Mouse (Mus musculus): Measurements from ENCODE around the gene Zmynd8. TPM values are rescaled to one million over a fixed set of nuclear protein-coding genes. Genes with fewer than 3 reads are reported as not detected.

Gene Zmynd8
- total RNA-seq, 2 experiments from 2014 or later, result 182 to 188 TPM

DNA sequence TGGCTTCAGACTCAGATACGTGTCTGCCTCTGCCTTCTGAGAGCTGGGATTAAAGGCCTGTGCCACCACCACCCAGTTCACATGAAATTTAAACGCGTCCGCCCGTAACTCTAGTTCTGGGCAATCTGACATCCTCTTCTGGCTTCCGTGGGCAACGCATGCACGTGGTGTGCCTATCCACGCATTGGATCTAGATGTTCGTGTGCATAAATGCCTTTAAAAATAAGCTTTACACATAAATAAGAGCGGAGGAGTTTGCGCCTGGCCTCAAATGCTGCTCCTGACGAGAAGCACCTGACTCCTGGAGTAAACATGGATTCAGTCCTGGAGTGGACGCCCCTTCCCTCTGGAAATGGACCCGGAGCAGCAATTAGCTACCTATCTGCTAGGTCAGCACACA, 76.3 kb downstream of the Zmynd8 start:
- Histone ChIP-seq H3K27ac (peak overlapping the region; percentile 88; the same call in 1 of the 2 replicates), H3K4me3 (no peak overlapping the region)
- no peak for TF ChIP-seq CTCF (IDR thresholded peaks at IDR 0.05)
- DNase-seq (ENCODE audit: extremely low spot score in 1 of 2, low spot score in 2 of 2), result no peak
- intact Hi-C loops (cut with DNase I), result no loop called here

DNA sequence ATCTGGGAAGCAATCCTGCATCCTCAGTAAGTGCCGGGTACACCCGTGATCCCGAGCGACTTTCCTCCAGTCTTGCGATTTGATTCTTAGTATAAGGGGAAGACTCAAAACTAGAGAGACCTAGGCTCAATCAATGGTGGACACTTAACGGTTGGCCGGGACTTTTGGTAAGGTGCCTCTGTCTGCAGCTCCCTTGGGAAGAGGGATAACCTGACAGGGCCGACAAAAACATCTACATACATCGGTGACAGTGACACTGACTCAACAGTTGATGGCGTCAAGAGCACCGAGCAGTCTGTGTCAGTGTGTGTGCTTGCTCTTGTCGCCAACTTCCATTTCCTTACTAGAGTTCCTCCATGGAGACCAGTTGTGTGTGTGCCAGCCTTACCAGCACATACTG, 77.1 kb downstream of the Zmynd8 start:
- no peak for DNase-seq (ENCODE audit: extremely low spot score in 1 of 2, low spot score in 2 of 2)
- Histone ChIP-seq H3K27ac (peak overlapping the region; percentile 88; the same call in 1 of the 2 replicates), H3K4me3 (no peak overlapping the region)
- intact Hi-C loops (cut with DNase I), result no loop called here
- no peak for TF ChIP-seq CTCF (IDR thresholded peaks at IDR 0.05)

DNA sequence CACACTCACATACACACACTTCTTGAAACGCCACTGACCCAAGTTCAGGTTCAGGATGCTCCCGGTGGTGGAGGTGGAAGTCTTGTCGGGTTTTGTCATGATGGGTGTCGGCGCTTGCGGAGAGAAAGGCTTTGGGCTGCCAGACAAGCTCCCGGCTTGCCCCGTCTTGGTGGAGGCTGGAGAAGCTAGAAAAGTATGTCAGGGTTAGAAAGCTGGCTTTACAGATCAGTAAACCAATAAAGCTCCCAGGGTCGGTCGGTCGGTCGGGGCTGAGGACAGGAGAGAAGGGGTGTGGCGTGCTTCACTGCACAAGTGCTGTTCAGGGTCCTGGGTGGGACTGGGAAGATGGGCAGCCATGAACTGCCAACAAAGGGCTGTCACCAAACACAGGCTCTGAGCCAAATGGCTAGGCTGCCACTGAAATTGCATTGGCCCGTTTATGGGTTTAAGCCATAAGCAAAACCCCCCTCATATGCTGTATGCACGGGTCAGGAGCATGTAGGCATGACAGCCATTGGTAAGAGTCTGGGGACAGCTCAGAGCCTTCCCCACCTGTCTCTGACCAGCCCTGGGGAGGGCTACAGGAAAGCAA, 78.2 kb downstream of the Zmynd8 start:
- no peak for TF ChIP-seq CTCF (IDR thresholded peaks at IDR 0.05)
- intact Hi-C loops (cut with DNase I), result no loop called here
- no peak for DNase-seq (ENCODE audit: extremely low spot score in 1 of 2, low spot score in 2 of 2)
- Histone ChIP-seq H3K4me3 (no peak overlapping the region), H3K27ac (peak overlapping the region; percentile 88)

DNA sequence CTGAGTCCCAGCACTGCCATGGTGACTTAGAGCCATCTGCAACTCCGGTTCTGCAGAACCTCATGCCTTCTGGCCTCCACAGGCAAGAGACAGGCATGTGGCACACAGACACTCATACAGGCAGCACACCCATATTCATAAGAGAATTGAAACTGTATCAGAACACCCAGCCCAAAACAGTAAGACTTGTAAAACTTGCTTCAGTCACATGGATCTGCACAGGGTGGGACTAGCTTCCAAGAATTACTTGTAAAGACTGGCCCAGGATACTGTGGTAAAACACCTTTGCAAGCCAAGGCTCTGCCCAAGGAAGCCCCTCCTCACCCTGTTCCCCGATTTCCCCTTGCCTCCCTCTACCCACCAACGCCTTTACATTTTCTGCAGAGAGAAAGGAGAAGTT, 78.7 kb downstream of the Zmynd8 start:
- H3K27ac ChIP-seq, result peak overlapping the region; percentile 88
- DNase-seq (ENCODE audit: extremely low spot score in 1 of 2, low spot score in 2 of 2), result no peak
- TF ChIP-seq CTCF (IDR thresholded peaks at IDR 0.05), result no peak
- intact Hi-C loops (cut with DNase I), result no loop called here
- no peak overlapping the region for H3K4me3 ChIP-seq

DNA sequence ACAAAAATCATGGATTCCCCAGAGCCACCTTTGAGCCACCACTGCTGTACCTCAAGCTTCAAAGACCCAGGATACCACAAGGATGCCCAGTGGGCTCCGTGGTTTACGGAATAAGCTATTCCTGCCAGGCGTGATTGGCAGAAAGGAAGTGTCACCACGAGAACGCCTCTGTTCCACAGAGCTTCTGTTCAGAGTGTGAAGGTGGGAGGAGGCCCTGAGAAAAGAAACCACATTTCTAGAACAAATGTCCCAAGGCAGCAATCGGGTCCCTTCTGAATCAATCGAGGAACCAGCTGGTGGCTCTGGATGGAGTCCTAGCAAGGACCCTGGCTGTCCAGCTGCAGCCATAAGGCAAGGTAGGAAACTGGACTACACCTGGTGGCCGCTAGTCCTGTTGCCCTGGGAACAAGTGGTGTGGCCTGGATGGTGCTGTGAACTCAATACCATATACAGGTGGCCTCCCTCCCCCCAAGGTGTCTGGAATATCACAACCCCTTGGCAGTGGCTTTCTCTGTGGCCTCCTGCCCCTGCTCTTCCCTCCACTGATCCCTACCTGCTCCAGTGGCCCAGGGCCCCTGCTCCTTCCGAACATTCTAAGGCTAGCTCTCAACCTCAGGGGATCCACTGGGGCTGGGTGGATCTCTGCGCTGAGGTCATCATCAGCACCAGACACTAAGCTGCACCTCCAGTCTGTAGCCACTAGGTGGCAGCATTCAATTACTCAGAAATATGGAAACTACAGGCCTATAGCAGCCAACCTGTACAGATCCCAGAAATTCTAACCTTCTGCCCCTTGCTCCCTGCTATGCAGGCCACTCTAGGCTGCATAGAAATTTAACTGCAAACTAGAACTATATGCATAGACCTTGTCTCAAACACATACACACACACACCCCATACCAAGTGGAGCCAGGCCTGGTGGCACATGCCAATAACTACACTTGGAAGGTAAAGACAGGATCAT, 79.5 kb downstream of the Zmynd8 start:
- Histone ChIP-seq H3K27ac (peak overlapping the region; percentile 88), H3K4me3 (no peak overlapping the region)
- intact Hi-C loops (cut with DNase I), result loop anchor here (1.0 to 5.0 kb wide), 3 partner anchors 64 to 228 kb away; no protein-coding TSS in a partner anchor
- peak; percentile 90 for TF ChIP-seq CTCF (IDR thresholded peaks at IDR 0.05)
- peak; percentile 67 for DNase-seq (ENCODE audit: extremely low spot score in 1 of 2, low spot score in 2 of 2)

DNA sequence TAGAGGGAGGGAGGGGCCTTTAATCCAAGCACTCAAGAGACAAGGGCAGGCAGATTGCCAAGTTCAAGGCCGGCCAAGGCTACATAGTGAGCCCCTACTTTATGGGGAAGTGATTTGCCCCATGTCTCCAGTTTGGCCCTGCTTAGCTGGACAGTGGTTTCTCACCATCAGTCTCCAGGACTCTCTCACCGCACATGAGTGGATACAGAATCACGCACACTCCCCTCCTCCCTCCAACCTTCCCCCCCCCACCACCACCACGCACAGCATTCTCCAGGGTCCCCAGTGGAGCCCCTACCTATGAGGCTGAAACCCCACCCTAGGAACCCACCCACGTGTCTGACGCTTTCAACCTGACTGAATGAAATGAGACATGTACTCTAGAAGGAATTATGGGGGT, 80.2 kb downstream of the Zmynd8 start:
- no peak overlapping the region for H3K4me3 ChIP-seq
- intact Hi-C loops (cut with DNase I), result loop anchor here (2.0 to 5.0 kb wide), 2 partner anchors 64 to 229 kb away; no protein-coding TSS in a partner anchor
- peak overlapping the region; percentile 88 for H3K27ac ChIP-seq
- DNase-seq (ENCODE audit: extremely low spot score in 1 of 2, low spot score in 2 of 2), result no peak
- TF ChIP-seq CTCF (IDR thresholded peaks at IDR 0.05), result no peak

DNA sequence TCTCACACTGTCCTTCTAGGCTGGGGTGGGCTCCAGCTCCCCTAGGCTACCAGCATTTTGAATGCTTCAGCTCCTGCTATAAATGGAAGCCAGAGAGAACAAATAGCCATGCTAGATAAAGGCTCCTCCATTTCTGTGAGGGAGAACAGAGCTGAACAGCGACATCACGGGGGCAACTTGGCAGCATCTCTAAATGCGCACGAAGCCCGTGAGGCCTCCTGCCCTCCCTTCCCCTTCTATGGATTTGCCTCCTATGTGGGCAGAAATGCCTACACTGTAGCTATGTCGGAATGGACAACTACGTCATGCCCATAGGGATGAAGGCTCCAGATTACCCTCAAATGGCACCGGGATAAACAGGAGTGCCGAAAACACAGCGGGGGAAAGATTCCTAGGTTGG, 81.4 kb downstream of the Zmynd8 start:
- no peak for TF ChIP-seq CTCF (IDR thresholded peaks at IDR 0.05)
- intact Hi-C loops (cut with DNase I), result loop anchor here (5.0 kb wide), 1 partner anchor 230 kb away; no protein-coding TSS in a partner anchor
- Histone ChIP-seq H3K4me3 (no peak overlapping the region), H3K27ac (peak overlapping the region; percentile 88)
- peak in 1 of 2 experiments; percentile 50 for DNase-seq (ENCODE audit: extremely low spot score in 1 of 2, low spot score in 2 of 2)

DNA sequence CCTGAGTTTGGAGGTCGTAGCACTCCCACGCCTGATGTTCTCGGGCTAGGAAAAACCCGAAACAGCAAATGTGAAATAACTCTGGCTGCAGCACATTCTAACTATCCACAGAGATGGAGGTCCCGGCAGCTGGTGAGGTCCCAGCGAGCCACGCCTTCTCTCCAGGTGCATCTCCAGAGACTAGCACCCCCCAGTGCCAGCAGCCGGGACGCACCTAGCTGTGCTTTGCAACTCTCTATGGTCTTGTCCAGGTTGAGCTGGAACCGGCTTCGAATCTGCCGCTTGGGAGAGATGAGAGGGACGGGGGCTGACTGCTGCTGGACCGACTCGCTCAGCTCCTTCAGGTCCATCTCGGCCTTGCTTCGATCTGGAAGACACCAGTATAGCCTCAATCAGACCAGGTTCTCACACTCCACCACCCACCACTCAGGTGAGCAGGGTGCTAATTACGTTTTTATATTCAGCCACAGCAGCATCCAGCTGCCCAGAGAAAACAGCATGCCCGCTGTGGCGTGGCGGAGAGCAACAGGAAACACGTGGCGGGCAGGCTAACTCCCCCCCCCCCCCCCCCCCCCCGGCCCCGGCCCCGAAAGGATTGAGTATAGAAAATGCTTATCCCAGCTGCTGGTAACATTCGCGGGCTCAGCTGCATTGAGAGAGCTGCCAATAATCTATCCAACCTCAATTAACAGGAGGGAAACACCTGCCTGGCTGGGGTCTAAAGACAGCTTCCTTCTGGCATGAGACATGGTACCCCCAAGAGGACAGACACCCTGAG, 83.5 kb downstream of the Zmynd8 start:
- DNase-seq (ENCODE audit: extremely low spot score in 1 of 2, low spot score in 2 of 2), result no peak
- intact Hi-C loops (cut with DNase I), result loop anchor here (5.0 kb wide), 1 partner anchor 232 kb away; no protein-coding TSS in a partner anchor
- H3K27ac ChIP-seq, result no peak overlapping the region
- TF ChIP-seq CTCF (IDR thresholded peaks at IDR 0.05), result no peak; the same call in 1 of the 2 replicates
- H3K4me3 ChIP-seq, result no peak overlapping the region

DNA sequence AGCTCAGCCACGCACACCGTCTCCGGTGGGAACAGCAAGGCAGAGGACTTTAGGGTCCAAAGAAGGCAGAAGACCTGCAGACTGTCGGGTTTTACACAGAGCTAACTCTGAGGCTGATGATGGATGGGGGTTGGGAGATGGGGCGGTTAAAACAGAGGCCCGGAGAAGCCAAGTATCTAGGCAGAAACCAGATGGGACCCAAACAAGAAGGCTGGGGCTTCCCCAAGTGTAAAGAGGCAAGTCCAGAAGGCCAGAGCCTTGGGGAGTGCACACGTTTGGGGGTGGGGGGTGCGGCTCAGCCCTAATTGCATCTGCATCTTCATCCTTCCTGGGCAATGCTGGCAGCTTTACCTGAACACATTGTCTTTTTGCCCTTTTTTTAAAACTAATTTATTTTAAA, 85.9 kb downstream of the Zmynd8 start:
- H3K4me3 ChIP-seq, result no peak overlapping the region
- TF ChIP-seq CTCF (IDR thresholded peaks at IDR 0.05), result no peak
- DNase-seq (ENCODE audit: extremely low spot score in 1 of 2, low spot score in 2 of 2), result no peak
- no peak overlapping the region for H3K27ac ChIP-seq
- intact Hi-C loops (cut with DNase I), result no loop called here

DNA sequence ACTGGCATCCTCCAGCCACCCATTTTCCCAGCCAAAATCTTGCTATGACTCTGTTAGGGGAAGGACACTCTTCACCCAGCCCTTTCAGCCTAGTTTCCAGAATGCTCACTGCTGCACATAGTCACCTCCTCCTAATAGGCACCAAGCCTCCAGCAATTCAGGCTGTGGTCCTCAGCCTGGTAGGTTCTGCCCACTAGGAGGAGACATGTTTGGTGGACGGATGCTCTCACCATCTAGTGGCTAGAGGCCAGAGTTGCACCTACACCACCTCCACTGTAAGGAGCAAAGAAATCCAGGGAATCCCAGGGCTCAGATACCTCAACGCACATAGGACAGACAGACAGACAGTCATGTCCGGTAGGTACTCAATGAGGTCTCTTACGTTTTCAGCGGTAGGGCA, 87.3 kb downstream of the Zmynd8 start:
- Histone ChIP-seq H3K4me3 (no peak overlapping the region), H3K27ac (no peak overlapping the region; the same call in 1 of the 2 replicates)
- intact Hi-C loops (cut with DNase I), result no loop called here
- DNase-seq (ENCODE audit: extremely low spot score in 1 of 2, low spot score in 2 of 2), result peak; percentile 55 to 58
- peak; percentile 87 for TF ChIP-seq CTCF (IDR thresholded peaks at IDR 0.05)

DNA sequence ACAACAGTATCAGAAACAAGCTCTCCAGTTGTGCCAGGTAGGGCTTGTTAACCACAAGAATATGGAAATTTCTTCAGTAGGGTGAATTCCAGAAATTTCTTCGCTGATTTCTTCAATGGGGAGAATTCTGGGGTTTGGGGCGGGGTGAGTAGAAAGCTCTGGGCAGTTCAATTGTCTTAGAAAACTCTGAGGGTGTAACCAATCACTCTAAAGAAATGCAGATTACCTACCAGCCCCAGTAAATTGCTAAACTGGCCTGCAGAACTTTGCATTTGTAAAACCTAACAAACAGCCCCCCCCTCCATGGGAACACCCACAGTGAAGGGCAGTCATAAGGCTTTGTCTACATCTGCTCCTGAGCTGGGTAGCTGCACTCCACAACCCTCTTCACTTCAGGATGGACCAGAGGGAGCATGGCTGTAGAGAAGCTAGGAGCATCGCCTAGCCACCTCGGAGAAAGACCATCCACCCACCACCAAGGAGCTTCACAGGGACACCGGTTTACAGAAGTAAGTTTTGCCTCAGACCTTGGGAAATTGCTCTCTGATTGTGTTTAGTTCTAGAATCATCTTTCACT, 88.8 kb downstream of the Zmynd8 start:
- TF ChIP-seq CTCF (IDR thresholded peaks at IDR 0.05), result no peak
- Histone ChIP-seq H3K4me3 (no peak overlapping the region), H3K27ac (no peak overlapping the region)
- intact Hi-C loops (cut with DNase I), result no loop called here
- no peak for DNase-seq (ENCODE audit: extremely low spot score in 1 of 2, low spot score in 2 of 2)

Data from left cerebral cortex, adult 2 months (tissue).